Mouse (Mus musculus) stomach, embryonic 14.5 days (tissue): Measurements from ENCODE around the gene Napb. TPM values are rescaled to one million over a fixed set of nuclear protein-coding genes. Genes with fewer than 3 reads are reported as not detected.

ENCODE experiments used
- ATAC-seq: fragments of 200-750 bp; cut with Nextera tagmentation; 2 replicates; pipeline ENCODE4 v1.8.0; 2017; ENCODE audit warnings: low read depth, moderate TSS enrichment; ENCODE audit not compliant: insufficient number of reproducible peaks, insufficient read depth, low FRiP score
- H3K27ac ChIP-seq: fragments of 300-500 bp; sonication (generic); 2 replicates; pipeline ENCODE4 v1.5.1; 2014; ENCODE audit warnings: mild to moderate bottlenecking, low read length, moderate library complexity, mixed read lengths
- H3K27me3 ChIP-seq: fragments of 300-500 bp; sonication (generic); 2 replicates; pipeline ENCODE4 v1.6.1; 2014; ENCODE audit warnings: low read length, control low read depth, mixed read lengths; ENCODE audit not compliant: control insufficient read depth, insufficient read depth
- H3K36me3 ChIP-seq: fragments of 300-500 bp; sonication (generic); 2 replicates; pipeline ENCODE4 v1.6.1; 2014; ENCODE audit warnings: mild to moderate bottlenecking, control low read depth, low read length, moderate library complexity, mixed read lengths; ENCODE audit not compliant: control insufficient read depth, insufficient read depth
- H3K4me1 ChIP-seq: fragments of 300-500 bp; sonication (generic); 2 replicates; pipeline ENCODE4 v1.6.1; 2014; ENCODE audit warnings: low read length, control low read depth, mixed read lengths; ENCODE audit not compliant: control insufficient read depth, insufficient read depth
- H3K4me2 ChIP-seq: fragments of 300-500 bp; sonication (generic); replicated peaks from 2 replicates; pipeline ENCODE4 v1.6.1; 2014; ENCODE audit warnings: low read depth, low read length, control low read depth
- H3K4me3 ChIP-seq: fragments of 300-500 bp; sonication (generic); 2 replicates; pipeline ENCODE4 v1.5.1; 2014; ENCODE audit warnings: low read depth, low read length, control low read depth
- H3K9ac ChIP-seq: fragments of 300-500 bp; sonication (generic); replicated peaks from 2 replicates; pipeline ENCODE4 v1.6.1; 2014; ENCODE audit warnings: low read depth, mild to moderate bottlenecking, control low read depth, low read length, moderate library complexity, mixed read lengths
- H3K9me3 ChIP-seq: fragments of 300-500 bp; sonication (generic); 2 replicates; pipeline ENCODE4 v1.6.1; 2016; ENCODE audit warnings: low read depth, low read length, control low read depth; ENCODE audit not compliant: control insufficient read depth
- whole genome bisulfite sequencing: fragments of 180-500 bp; shearing (Covaris S2); extraction: QIAGEN DNeasy Blood & Tissue Kit; methylation state at CpG from one replicate; pipeline ENCODE4 v1.1.7; 2014; 5-methylcytosine and 5-hydroxymethylcytosine counted together
- polyA plus RNA-seq: library from polyadenylated mRNA; unstranded; fragments of >200 nt; fragmentation: Nextera tagmentation; extraction: Ambion mirVana; gene quantifications from 2 replicates; pipeline ENCODE4 v1.2.1, GENCODE M21; 2014

The Napb gene
- polyA plus RNA-seq, 1 experiment from 2014 or later = 7.8 TPM

DNA sequence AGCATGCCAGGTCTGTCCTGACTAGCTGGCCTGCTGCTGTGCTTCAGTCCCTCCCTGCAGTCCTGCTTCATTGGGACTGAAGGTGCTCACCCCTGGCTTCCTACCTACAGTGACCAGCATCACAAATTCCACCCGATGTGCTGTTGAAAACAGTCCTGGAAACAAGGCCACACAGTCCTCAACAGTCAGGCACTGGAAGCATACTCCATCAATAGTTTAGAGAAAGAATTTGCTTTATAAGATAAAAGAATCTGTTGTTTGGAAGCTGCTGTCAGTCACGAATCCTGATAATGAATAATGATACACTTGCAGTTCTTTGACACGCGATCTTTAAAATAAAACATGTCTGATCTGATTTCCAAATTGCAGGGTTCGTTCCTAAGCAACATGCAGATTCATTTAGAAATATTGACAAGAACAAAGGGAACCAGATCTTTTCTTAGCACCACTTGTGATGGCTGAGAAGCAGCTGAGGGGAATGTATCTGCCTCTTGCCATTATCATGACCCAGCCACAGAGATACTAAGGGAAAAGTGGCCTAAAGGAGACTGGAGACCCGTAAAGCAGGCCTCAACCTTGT lies 87.8 kb downstream of the Napb start:
- H3K27me3 ChIP-seq = no peaks in the 10 kb centered on the region
- H3K9ac ChIP-seq = no peak overlapping the region

More for the DNA sequence above, 87.8 kb downstream of the Napb start:
- ATAC-seq = no peak
- Histone ChIP-seq H3K4me3 (no peak overlapping the region), H3K4me2 (no peak overlapping the region), H3K4me1 (no peaks in the 10 kb centered on the region), H3K9me3 (no peaks in the 10 kb centered on the region), H3K27ac (no peak overlapping the region), H3K36me3 (no peaks in the 10 kb centered on the region)
- WGBS = 72% methylated on average over 6 of the region's 6 CpGs

Other genes with a start within 250 kb of the Napb start
- gene Nxt1, start 59.9 kb downstream of the Napb start, polyA plus RNA-seq = 89.1 and 98.2 TPM in 2 replicates
- gene Gzf1, start 51.4 kb downstream of the Napb start, polyA plus RNA-seq = 20.0 and 23.1 TPM in 2 replicates
- gene Cstl1, start 17.9 kb upstream of the Napb start, polyA plus RNA-seq = not detected in 2 replicates
- gene Cst11, start 39.0 kb upstream of the Napb start, polyA plus RNA-seq = not detected in 2 replicates
- not detected in 2 replicates for gene 8030411F24Rik, start 49.5 kb upstream of the Napb start, polyA plus RNA-seq
- not detected in 2 replicates for gene Cst12, start 56.9 kb upstream of the Napb start, polyA plus RNA-seq
- 0.68 TPM in 1 of 2 replicates, not detected in the other for gene Cst8, start 66.3 kb upstream of the Napb start, polyA plus RNA-seq
- gene Cst13, start 87.6 kb upstream of the Napb start, polyA plus RNA-seq = not detected in 2 replicates
- not detected in 2 replicates for gene Cst9, start 102.7 kb upstream of the Napb start, polyA plus RNA-seq
- gene 9230104L09Rik, start 132.6 kb upstream of the Napb start, polyA plus RNA-seq = not detected in 2 replicates
- gene Cst3, start 143.2 kb upstream of the Napb start, polyA plus RNA-seq = 533 and 548 TPM in 2 replicates